Mouse (Mus musculus) v-Abl transformed pro-B cells (cell line): ENCODE results near the gene Susd4.

Experiments used
- in situ Hi-C, 2 experiments: fragments of 400-800 bp; cut with MboI; formaldehyde crosslinking; loops; one replicate each; pipeline ENCODE4 v1.15.1; 2025; ENCODE audit not compliant: unreplicated experiment in 2 of 2

The Susd4 gene

DNA sequence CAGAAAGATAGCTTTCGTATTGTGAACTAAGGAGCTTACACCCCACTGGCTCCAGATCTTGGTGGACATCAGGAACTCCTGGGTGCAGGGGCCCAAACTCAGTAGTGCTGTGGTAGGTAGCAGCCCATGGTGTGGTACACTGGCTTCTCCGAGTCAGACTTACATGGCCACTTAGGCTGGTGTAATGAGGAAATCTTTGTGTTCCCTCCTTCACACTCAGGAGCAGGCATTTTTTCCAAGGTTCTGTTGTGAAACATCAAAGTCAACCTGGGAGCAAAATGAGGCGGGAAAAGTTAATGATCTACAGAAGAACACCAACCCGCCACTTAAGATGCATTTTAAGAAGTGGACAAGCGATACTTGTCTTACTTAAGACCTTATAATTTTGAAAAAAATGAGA, 21.8 kb downstream of the Susd4 start:
- in situ Hi-C loops: no loop called here

DNA sequence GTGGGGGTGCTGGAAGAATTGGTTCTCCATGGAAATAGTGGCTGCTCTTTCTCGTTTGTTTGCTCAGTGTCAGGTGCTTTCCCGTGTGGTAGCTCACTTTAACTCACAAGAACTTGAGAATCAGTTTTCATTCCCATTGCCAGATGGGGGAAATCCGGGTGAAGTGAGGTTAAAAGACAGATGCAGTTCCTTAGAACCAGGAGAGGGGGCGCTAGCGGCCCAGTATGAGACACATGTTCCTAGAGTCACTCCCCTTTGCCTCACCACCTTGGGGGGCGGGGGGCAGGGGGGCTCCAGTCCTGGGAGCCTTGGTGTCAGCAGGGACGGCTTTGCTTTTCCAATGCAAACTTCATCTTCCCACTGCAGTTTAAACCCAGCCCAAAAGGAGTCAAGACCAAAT, 23.4 kb downstream of the Susd4 start:
- in situ Hi-C loops: no loop called here

DNA sequence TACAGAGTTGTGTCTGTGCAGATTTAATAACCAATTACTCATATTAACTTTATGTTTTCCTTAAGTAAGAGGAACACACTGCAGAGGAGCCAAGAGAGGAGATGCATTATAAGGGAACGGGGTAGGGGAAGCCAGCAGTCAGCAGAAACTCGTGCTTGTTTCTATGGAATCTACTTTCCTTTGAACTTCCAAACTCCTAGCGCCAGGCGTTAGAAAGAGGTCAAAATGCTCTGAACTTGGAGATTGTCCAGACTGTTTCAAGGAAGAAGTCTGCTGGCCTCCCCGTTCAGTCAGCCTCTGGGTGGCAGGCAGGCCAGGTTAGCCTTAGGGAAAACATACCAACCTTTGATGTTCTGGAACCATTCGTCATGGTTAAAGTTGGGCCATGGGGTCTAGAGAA, 25.2 kb downstream of the Susd4 start:
- in situ Hi-C loops: no loop called here

- in situ Hi-C loops: no loop called here
Measured at GRCm38 (mm10) chr1:182792521-182793071, 28.9 kb downstream of the Susd4 start.

GRCm38 (mm10) chr1:182794221-182794620, 30.6 kb downstream of the Susd4 start:
- in situ Hi-C loops: no loop called here

GRCm38 (mm10) chr1:182794628-182795027, 31.0 kb downstream of the Susd4 start:
- in situ Hi-C loops: no loop called here

DNA sequence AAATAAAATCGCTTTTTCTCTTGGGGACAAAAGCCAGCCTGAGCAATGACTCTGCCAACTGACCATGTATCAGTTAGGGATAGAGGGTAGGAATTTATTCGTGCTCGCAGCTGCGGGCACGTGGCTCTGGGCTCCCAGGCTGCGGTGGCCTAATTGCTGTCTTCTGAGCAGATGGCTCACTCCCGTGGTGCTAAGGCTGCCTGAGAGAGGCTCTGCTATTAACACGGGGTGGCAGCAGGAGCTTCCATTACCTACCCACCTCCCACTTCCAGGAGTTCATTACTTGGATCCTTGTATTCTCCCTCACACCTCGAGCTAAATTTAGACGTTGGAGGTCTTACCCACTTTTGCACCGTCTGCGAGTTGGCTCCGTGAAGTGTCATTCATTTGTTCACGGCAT, 33.4 kb downstream of the Susd4 start:
- in situ Hi-C loops: no loop called here

GRCm38 (mm10) chr1:182801590-182801989, 37.9 kb downstream of the Susd4 start:
- in situ Hi-C loops: no loop called here

DNA sequence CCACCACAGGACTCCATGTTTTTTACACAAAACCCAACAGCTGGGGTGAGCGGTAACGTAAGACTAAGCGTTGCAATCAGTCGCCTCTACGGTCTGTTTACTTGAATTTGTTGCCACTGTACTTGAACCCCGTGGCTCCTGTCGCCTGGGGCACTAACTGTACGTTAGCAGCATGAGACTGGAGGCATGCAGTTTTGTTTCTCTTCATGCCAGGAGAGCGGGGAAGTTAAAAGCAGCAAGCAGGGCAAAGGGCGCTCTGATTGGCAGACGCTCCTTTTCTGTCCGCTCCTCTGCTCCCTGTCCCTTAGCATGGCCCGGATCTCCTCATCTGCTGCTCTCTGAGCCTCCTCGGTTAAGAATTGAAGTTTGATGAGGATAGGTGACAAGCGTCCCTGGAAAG, 39.2 kb downstream of the Susd4 start:
- in situ Hi-C loops: no loop called here

DNA sequence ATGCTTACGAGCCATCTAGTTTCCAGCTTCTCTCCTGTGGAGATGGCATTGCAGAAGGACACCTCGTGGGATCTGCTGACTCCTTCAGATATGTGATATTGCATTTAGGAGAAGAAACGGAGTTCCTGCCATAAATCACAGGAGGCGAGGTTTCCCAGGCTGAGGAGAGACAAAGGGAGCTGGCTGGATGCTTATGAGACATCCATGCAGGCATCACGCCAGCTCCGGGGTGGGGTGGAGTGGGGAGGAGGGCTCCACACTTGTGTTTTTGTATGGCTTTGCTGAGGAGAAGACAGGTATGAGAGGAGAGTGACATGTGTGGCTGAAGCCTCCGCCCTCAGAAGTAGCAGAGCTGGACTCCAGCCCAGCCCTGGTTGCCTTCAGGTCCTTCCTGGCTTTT, 50.3 kb downstream of the Susd4 start:
- in situ Hi-C loops: no loop called here

GRCm38 (mm10) chr1:182814566-182814965, 50.9 kb downstream of the Susd4 start:
- in situ Hi-C loops: no loop called here

- in situ Hi-C loops: no loop called here
Measured at GRCm38 (mm10) chr1:182817106-182817505, 53.4 kb downstream of the Susd4 start.

DNA sequence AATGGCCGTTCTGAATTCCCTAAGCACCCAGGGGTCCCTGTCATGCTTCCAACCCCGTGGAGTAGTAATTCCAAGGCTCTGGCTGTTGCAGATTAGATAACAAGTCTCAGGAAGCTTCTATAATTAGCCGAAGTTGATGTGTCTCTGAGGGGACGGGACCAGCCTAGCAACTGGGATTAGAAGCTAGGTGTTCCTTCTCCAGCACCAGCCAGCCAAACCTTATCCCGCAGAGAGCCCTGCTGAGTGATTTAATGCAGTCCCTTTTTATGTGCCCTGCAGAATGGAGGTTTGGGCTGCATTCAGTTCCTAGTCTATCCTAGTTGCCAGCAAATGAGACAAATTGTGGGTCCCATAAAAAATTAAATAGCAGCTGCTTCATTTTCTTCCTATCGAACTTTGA, 54.0 kb downstream of the Susd4 start:
- in situ Hi-C loops: no loop called here

DNA sequence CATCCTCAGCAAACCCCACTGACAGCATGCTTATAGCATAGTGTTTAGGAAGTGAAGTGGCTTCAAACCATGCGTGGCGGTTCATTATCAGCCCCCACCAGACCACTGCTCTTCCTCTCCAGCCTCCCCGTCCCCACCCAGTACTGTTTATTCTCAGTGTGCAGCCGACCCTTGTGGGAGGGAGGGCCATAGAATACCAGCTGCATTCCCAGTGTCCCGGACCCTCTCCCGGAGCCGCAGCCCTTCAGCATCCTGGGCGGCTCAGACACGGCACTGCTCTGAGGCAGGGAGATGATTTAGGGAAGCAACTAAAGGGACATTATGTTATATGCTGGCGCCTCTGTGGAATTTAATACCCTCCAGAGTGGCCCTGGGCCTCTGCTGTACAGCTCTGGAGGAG, 55.3 kb downstream of the Susd4 start:
- in situ Hi-C loops: no loop called here

DNA sequence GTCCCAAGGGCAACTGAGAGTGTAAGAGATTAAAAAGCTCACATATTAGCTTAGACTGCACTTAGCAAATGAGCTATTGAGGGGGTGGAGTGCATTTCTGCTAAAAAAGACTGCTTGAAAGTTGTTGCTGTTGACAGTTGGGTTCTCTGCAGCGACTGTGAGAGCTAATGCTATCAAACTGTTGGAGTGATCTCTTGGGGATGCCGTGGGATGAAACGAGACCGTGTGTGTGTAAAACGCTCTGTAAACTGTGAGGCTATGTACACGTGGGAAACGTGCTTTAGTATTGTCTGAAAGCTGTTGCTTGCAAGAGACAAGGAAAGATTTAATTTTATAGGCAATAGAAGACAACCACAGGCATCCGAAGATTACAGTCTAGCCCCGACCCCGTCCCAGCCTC, 59.1 kb downstream of the Susd4 start:
- in situ Hi-C loops: no loop called here

DNA sequence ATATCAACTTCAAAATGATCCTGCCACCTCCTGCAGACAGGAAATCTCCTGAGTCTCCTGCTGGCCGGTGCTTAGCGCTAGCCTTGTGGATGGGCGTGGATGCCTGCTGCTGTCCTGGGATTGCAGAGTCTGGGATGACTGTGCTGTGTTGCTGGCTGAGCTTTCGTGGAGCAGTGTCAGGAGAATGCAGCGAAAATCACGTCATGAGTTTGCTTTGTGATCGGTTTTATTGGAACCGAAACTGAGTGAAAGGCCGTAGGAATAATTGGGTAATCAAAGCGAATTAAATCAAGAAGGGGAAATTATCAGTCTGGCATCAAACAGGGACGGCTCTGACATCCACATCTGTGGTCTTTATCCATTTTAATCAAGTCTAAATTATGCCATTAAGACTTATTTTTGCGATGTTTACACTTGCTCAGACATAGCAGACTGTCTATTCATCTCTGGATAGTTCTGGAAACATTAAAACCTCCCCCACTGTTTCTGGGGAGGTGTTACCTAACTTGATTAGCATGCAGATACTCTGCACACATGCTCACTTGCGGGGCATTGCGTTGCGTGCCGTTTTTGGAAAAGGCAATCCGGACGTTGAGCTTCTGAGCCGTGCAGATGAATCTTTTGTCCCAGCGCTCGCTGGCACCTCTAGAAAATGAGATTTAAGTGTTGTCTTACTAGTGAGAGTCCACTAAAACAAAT, 60.2 kb downstream of the Susd4 start:
- in situ Hi-C loops: no loop called here

GRCm38 (mm10) chr1:182826557-182826956, 62.9 kb downstream of the Susd4 start:
- in situ Hi-C loops: no loop called here

- in situ Hi-C loops: no loop called here
Measured at GRCm38 (mm10) chr1:182838061-182838460, 74.4 kb downstream of the Susd4 start.

DNA sequence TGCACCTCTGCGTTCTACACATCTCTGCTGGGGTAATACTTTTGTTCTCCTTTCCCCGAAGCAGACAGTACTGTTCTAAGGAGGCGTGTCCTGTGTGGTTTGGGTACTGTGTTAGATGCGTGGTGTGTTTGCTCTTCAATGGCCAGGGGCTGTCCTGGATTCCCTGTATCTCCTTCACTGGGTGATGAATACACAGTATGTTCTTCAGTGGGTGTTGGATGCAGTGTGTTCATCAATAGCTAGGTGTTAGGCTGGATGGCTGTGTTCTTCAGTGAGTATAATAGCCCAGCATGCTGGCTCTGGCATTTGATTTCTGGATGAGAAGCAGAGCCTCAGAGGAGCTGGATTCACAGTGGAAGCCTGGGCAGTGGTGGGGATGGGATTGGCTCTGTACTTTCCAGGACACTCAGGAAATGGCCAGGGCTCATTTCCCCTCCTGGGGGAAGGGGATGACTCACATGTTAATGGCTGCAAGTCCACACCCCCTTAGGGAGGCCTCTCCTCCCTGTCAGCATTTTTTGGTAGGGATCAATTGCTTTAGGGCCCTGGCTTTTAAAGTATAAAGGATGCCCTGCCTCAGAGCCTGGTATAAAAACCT, 75.8 kb downstream of the Susd4 start:
- in situ Hi-C loops: no loop called here

DNA sequence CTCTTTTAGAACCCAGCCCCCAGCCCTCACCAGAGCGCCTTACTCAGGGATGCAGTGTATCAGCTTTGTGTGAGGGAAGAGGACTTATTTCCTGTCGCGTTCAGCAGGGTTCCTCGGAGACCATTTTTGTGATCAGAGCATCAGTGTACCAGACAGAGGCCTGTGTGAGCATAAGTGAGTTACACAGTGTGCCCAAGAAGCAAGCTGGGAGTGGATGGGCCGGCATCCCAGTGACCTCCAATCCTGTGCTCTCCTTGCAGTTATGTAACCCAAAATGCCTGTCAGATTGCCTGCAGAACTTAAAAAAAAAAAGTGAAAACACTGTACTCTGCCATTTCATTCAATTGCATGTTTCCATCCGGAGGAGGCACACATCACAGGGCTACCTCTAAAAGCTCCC, 76.4 kb downstream of the Susd4 start:
- in situ Hi-C loops: no loop called here

DNA sequence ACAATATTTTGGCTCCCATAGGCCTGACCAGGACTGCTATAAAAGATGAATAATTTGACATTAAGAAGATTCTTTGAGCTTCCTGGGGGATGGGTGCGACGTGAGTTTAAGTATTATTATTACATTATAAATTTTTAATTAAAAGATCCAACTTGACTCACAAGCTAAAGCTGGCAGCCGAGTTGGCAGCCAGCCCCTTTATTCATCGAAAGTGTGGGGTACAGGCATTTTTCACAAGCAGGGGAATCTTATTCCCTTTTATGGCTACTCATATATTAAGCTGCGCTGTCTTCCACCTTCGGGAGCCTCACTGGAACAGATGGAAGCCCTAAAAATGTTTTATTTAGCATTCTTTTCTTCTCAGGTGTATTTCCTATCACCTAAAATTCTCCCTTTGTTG, 76.9 kb downstream of the Susd4 start:
- in situ Hi-C loops: no loop called here

DNA sequence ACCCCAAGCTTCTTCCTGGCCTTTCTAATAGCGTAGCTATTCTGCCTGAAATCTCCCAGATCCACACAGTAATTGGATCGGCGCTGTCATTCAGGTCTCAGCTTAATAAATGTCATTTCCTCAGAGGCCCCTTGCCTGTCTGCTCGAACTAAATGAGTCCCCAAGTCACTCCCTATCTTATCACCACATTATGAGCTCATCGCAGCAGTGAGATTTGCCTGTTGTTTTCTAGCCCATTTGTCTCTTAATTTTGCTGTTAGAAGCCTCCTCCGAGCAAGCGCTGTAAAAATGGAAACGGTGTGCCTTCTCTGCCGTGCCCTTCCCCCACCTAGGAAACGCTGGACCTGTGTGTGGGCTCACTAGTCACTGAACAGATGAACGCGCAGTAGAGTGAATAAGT, 85.9 kb downstream of the Susd4 start:
- in situ Hi-C loops: no loop called here
